In the genomic region with DNA sequence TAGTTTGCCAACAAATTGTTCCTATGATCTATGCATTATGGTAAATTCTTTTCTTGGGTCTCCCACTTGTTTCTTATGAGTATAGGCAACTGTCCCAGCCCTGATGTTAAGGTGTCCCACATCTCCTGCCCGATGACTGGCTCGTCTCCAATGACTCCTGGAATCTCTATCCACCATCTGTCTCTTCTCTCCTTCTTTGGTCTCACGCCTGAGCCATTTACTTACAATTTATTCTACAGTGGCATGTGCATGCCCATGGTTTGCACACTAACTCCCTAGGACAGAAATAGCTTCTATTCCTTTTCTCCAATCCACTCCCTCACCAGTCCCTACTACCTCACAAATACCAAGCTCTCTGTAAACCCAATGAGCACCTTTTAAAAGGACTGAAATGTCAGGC, we compare ENCODE assay signal across 17 mouse cellular contexts.
DNase-seq lines count a peak whose midpoint lies in the region; ATAC-seq lines count a peak whose summit lies in the region.
"Had no signal": no experiment of that assay in that cellular context is flagged by ENCODE, and none has a peak within 500 bp of the region (broad histone marks: within the 10 kb centered on the region; RNA-seq: fewer than 3 reads in every experiment).

No protein-coding gene starts in this region.

- H3K27ac ChIP-seq in midbrain, embryonic 13.5 days, result no peak overlapping the region
- H3K27ac ChIP-seq: embryonic facial prominence, embryonic 15.5 days; forebrain, embryonic 10.5 days; liver, embryonic 14.5 days had no signal

- H3K36me3 ChIP-seq in midbrain, embryonic 13.5 days, result no peaks in the 10 kb centered on the region
- H3K36me3 ChIP-seq: embryonic facial prominence, embryonic 15.5 days; forebrain, embryonic 10.5 days had no signal

- no peak overlapping the region for H3K4me3 ChIP-seq in midbrain, embryonic 13.5 days (replicated peaks)
- H3K4me3 ChIP-seq: embryonic facial prominence, embryonic 15.5 days; forebrain, embryonic 10.5 days had no signal

- DNase-seq in right cerebral cortex, adult 18-20 months, result peak; percentile 31
- DNase-seq in right cerebral cortex, postnatal 4 days, result no peak
- peak; percentile 53 to 71 for DNase-seq in cerebellum, postnatal 14 days
- peak; percentile 23 to 46 for DNase-seq in right cerebral cortex, adult 2 months (ENCODE audit: low spot score in 2 of 2)
- no peak for DNase-seq in spleen, postnatal 4 days (ENCODE audit: low spot score in 2 of 2)
- DNase-seq: adrenal gland, postnatal 25 days; kidney, adult 11 months; layer of hippocampus, adult 9-11 months; thymus, adult 18-20 months had no signal

- no peak overlapping the region for H3K4me2 ChIP-seq in midbrain, embryonic 13.5 days (replicated peaks)
- H3K4me2 ChIP-seq: embryonic facial prominence, embryonic 15.5 days; heart, embryonic 11.5 days had no signal

- no peaks in the 10 kb centered on the region for H3K9me3 ChIP-seq in midbrain, embryonic 13.5 days
- H3K9me3 ChIP-seq: embryonic facial prominence, embryonic 15.5 days; forebrain, embryonic 10.5 days had no signal

- no peaks in the 10 kb centered on the region for H3K27me3 ChIP-seq in midbrain, embryonic 13.5 days
- H3K27me3 ChIP-seq: embryonic facial prominence, embryonic 15.5 days had no signal

- no peaks in the 10 kb centered on the region for H3K4me1 ChIP-seq in midbrain, embryonic 13.5 days (replicated peaks)
- H3K4me1 ChIP-seq: embryonic facial prominence, embryonic 15.5 days; forebrain, embryonic 10.5 days had no signal

- ATAC-seq in monocyte, adult 5-6 weeks (replicated peaks; ENCODE audit: insufficient number of reproducible peaks, low FRiP score, low TSS enrichment, poor library complexity, severe bottlenecking), result no peak
- no peak for ATAC-seq in midbrain, embryonic 13.5 days
- ATAC-seq: hindbrain, embryonic 16.5 days; midbrain, embryonic 16.5 days had no signal

- 82% methylated on average over 3 of the region's 3 CpGs for WGBS in midbrain, embryonic 13.5 days

- H3K9ac ChIP-seq in midbrain, embryonic 13.5 days (replicated peaks), result no peak overlapping the region
- H3K9ac ChIP-seq: embryonic facial prominence, embryonic 15.5 days; liver, embryonic 14.5 days had no signal

Comparison
In these comparisons a context has a peak if more than half of its experiments do, and no peak if none do; other contexts are left out.
1. DNase-seq: peak in right cerebral cortex, adult 18-20 months (single experiment), cerebellum, postnatal 14 days (2 of 2) and right cerebral cortex, adult 2 months (2 of 2); none in right cerebral cortex, postnatal 4 days (single experiment) and spleen, postnatal 4 days (0 of 2).